Mouse (Mus musculus) macrophage (primary cell): Measurements from ENCODE around the gene Oxsm. TPM values are rescaled to one million over a fixed set of nuclear protein-coding genes. Genes with fewer than 3 reads are reported as not detected.
A peak's percentile ranks its signal among the peaks of the same experiment; 100 is the strongest.

Experiments used
- H3K27ac ChIP-seq: fragments of 350-480 bp; formaldehyde crosslinking; 2 replicates; pipeline ENCODE4 v1.9.0; 2021
- H3K36me3 ChIP-seq: fragments of 350-480 bp; formaldehyde crosslinking; 2 replicates; pipeline ENCODE4 v1.9.0; 2021; ENCODE audit errors: inconsistent target
- H3K4me3 ChIP-seq: fragments of 350-480 bp; formaldehyde crosslinking; 2 replicates; pipeline ENCODE4 v1.9.0; 2021; ENCODE audit errors: inconsistent target
- H3K79me2 ChIP-seq: fragments of 350-480 bp; formaldehyde crosslinking; 2 replicates; pipeline ENCODE4 v1.9.0; 2021; ENCODE audit errors: inconsistent target
- WGBS: methylation state at CpG from one replicate; pipeline ENCODE4 v1.1.7; 2026; ENCODE audit warnings: inconsistent platforms; ENCODE audit not compliant: missing documents; 5-methylcytosine and 5-hydroxymethylcytosine counted together
- polyA plus RNA-seq: library from polyadenylated mRNA; stranded (reverse); fragments of 250-400 nt; gene quantifications from 3 replicates; pipeline ENCODE4 v1.2.4, GENCODE M21; 2018; ENCODE audit warnings: inconsistent platforms

Oxsm gene
- polyA plus RNA-seq, 1 experiment from 2014 or later, result 15.5 TPM

DNA sequence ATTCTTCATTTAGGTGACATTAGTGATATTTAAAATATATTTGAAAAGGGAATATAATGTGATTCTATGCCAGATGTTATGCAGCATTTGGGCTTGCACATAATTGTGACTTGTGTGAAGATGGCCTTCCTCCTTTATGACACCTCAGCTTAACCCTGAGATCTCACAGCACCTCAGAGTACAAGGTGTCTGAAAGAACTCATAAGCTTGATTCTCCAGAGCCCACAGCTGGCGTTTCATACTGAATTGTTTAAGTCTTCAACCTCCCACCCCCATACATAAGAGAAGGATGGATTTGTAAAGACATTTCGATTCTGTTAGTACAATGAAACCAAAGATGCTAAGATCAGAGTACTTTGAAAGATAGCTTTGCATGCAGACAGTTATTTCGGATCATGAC, 491 bp upstream of the Oxsm start:
- H3K79me2 ChIP-seq, result peaks cover 47% of the 10 kb centered on the region; the same call in 1 of the 2 replicates
- WGBS, result 48% methylated on average over 3 of the region's 3 CpGs
- no peak overlapping the region for H3K27ac ChIP-seq
- 0 out of 2 replicates have a peak, but pooled peaks cover under 1% of the 10 kb centered on the region for H3K36me3 ChIP-seq
- H3K4me3 ChIP-seq, result peak overlapping the region; percentile 64

DNA sequence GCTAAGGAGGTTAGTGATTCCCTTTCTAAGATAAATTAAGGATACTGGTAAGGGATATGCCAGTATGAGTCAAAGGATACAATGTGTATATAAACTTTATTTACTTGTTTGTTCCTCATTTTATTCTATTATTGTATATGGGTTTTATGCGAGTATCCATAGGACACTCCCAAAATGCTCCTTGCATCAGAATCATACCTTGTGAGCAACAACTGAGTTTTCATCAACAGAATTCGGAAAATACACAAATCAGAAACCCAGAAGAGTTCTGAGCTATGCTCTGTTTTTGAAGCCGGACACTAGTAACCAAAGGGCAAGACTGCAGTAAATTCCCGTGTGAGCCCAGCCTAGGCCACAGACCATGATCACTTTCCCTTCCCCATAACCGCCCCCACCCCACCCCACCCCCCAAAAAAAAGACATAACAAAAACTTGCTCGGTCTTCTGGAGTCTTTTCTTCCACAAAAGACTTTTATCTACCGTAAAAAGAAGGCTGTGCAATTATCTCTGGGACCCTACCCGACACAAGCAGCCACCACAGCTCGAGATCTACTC, 928 bp downstream of the Oxsm start:
- 5% methylated on average over 9 of the region's 9 CpGs for WGBS
- peak overlapping the region; percentile 45 for H3K4me3 ChIP-seq
- H3K27ac ChIP-seq, result no peak overlapping the region
- peaks cover 41% of the 10 kb centered on the region; the same call in 1 of the 2 replicates for H3K79me2 ChIP-seq
- H3K36me3 ChIP-seq, result no peaks in the 10 kb centered on the region

DNA sequence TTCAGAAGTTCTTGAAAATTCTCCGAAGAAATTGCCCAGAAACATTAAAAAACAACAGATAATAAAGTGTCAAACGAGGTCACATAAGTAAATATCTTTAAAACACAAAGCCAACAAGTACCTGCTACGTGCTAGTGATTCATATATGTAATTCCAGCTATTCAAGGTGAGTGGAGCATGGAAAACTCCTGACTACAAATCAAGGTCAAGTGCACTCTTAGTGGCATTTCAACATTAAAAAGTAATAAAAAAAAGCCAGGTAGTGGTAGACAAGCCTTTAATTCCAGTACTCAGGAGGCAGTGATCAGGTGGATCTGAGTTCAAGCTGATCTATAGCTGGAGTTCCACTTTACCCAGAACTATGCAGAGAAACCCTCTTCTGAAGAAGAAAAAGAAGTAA, 1.5 kb downstream of the Oxsm start:
- Histone ChIP-seq H3K79me2 (peaks cover 36% of the 10 kb centered on the region; the same call in 1 of the 2 replicates), H3K4me3 (no peak overlapping the region; the same call in 1 of the 2 replicates), H3K27ac (no peak overlapping the region), H3K36me3 (no peaks in the 10 kb centered on the region)
- 88% methylated on average over 3 of the region's 3 CpGs for WGBS

DNA sequence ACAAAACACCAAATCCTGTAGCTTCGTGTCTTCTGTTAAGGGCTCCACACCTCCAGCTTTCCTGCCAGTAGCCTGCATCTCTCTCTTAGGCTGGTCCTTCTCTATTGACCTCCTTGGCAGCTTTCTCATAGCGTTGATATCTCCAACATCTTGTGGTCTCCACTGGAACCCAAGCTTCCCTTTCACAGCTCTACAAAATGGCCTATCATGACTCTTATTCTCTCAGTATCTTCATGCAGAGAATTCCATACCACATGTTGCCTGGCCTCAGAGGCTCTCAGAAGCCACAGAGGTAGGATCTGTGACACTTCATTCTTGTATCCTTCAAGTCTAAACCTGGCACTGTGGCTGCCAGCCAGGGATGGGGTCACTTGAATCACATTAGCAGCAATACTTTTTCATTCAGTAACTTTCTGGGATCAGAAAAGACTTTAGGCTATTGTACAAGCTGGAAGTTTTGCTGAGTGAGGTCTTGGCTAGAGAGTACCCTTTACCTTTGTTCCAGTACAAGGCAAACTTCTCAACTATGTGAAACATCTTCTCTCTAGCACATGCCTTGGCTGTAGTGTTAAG, 3.2 kb downstream of the Oxsm start:
- 81% methylated on average over 2 of the region's 2 CpGs for WGBS
- H3K36me3 ChIP-seq, result no peaks in the 10 kb centered on the region
- no peak overlapping the region for H3K4me3 ChIP-seq
- H3K27ac ChIP-seq, result no peak overlapping the region
- peaks cover 29% of the 10 kb centered on the region; the same call in 1 of the 2 replicates for H3K79me2 ChIP-seq

DNA sequence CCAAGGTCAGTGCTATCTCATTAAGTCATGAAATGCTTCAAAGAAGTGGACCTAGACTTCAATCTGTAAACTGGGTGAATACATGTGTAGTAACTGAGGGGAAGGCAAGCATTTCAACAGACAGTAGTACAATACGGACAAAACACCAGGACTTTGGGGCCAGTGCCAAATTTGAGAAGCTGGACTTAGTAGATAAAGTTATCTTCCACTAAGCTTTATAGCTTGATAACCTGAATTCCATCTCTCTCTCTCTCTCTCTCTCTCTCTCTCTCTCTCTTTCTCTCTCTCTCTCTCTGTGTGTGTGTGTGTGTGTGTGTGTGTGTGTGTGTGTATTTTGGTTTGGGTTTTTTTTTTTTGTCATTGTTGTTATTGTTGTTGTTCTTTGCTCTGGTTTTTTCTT, 4.5 kb downstream of the Oxsm start:
- Histone ChIP-seq H3K79me2 (peaks cover 16% of the 10 kb centered on the region; the same call in 1 of the 2 replicates), H3K4me3 (no peak overlapping the region), H3K36me3 (peaks cover 6% of the 10 kb centered on the region; the same call in 1 of the 2 replicates), H3K27ac (no peak overlapping the region)
- WGBS, result 83% methylated on average over 1 of the region's 1 CpGs

DNA sequence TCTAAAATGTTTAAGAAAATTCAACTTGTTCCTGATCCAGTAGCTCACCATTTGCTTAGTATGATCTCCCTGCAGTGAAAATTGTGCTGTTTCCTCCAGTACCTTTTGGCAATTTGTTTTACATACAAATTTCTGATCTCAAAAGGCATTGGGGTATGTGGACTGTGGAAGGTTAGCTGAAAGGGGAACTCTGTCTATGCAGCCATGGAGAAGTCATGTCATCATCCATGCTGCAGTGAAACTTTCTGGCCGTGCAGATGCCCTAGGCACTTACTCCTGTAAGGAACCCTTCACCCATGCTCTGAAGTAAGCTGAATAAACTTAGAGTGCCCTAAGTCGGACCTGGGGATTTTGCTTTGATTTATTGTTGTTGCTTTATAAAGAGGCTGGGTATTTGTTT, 5.2 kb downstream of the Oxsm start:
- Histone ChIP-seq H3K36me3 (peaks cover 6% of the 10 kb centered on the region; the same call in 1 of the 2 replicates), H3K27ac (peak overlapping the region; percentile 89), H3K4me3 (no peak overlapping the region), H3K79me2 (peaks cover 10% of the 10 kb centered on the region; the same call in 1 of the 2 replicates)
- 7% methylated on average over 2 of the region's 2 CpGs for WGBS

DNA sequence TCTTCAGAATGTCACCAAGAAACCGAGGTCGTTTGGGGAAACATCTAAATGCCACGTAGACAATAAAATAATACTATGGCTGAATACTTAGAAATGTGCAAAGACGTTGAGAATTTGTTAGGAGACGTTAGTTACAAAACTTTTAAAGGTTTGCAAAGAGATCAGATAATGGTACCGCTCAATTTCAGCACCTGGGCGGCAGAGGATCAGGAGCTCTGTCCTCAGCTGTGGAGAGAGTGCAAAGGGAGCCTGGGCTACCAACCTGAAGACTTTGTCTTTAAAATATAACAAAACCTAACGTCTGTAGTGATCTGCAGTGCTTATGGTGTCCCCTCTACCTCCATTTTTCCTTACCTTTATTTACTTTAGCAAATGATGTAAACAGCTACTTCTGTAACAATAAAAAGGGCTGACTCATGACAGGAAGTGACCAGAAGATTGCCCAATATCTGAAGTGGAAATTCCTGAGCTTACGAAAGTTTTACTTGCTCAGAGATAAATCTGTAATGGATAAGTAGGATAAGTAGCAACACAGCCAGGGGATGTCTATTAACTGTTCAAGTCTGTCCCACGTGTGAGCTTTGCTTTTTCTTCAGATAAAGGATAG, 5.9 kb downstream of the Oxsm start:
- Histone ChIP-seq H3K4me3 (peak overlapping the region; percentile 70), H3K79me2 (peaks cover 10% of the 10 kb centered on the region; the same call in 1 of the 2 replicates), H3K27ac (peak overlapping the region; percentile 89), H3K36me3 (peaks cover 6% of the 10 kb centered on the region; the same call in 1 of the 2 replicates)
- WGBS, result 2% methylated on average over 10 of the region's 10 CpGs

DNA sequence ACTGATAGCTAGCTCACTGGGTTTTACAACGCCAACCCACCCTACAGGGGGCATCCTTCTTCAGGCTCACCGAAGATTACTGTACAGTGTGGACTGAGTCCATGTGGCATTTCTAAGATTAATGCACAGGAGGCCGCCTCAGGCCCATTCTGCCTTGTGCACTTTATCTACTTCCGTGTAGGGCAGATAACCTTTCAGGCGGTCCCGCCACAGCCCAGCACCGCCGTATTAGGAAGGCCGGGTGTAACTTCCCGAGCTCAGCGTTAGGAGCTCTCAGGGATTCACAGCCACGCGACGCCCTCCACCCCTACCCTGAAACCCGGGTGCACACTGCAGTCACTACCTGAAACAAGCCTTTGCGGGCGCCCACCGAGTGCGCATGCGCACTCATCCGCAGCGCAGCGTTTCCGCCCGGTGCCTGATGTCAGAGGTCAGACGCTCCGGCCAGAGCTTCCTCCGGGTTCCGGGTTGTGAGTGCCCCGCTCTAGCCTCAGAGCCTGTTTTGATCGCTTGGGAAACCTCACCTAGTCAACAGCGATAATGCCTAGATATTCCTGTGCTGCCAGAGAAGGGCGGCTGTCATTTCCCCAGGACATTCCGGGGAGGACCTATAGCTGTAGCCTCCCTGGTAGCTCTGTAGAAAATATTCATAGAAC, 6.5 kb downstream of the Oxsm start:
- Histone ChIP-seq H3K4me3 (peak overlapping the region; percentile 70), H3K79me2 (peaks cover 10% of the 10 kb centered on the region; the same call in 1 of the 2 replicates), H3K36me3 (peaks cover 6% of the 10 kb centered on the region; the same call in 1 of the 2 replicates), H3K27ac (peak overlapping the region; percentile 89)
- 3% methylated on average over 34 of the region's 34 CpGs for WGBS

DNA sequence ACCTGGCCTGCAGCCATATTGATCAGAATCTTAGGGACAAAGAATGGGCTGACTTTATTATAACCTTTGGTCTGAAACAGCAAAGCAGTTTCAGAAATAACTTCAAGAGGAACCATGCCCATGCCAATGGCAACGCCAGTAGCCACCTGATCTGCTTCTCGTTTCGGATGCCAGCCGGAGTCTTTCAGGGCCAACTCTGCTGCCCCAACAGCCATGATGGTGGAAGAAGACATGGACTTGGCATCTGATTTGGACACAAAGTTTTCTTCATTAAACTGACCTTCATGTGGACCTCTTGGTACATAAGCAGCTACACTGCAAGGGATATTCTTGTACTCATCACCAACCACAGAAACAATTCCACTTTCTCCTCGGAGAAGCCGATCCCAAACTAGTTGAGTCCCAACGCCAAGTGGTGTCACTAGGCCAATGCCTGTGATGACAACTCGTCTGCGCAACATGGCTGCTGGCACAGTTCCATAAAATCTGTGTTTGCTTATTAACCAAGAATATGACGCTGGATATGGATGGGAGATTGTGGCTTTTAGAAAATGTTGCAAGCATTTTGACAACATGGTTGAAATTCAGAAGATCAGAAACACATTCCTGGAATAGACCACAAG, 7.3 kb downstream of the Oxsm start:
- Histone ChIP-seq H3K36me3 (peaks cover 6% of the 10 kb centered on the region; the same call in 1 of the 2 replicates), H3K4me3 (peak overlapping the region; percentile 70), H3K79me2 (peaks cover 10% of the 10 kb centered on the region; the same call in 1 of the 2 replicates), H3K27ac (peak overlapping the region; percentile 89)
- WGBS, result 100% methylated on average over 9 of the region's 10 CpGs

DNA sequence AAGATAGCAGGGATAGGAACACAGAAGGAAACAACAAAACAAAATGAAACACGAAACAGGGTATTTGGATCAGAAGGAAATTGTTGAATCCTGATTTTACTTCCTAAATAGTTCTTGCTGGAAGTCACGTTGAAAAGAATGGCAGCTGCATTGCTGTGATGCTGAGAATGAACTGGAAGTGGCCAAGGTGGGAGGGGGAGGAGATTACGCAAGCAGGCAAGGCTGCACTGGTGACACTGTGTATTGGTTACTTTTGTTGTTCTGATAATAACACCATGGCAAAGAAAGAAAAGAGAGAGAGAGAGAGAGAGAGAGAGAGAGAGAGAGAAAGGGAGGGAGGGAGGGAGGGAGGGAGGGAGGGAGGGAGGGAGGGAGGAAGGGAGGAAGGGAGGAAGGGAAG, 13.1 kb downstream of the Oxsm start:
- Histone ChIP-seq H3K79me2 (no peaks in the 10 kb centered on the region), H3K4me3 (no peak overlapping the region), H3K36me3 (peaks cover 6% of the 10 kb centered on the region; the same call in 1 of the 2 replicates), H3K27ac (no peak overlapping the region)
- 57% methylated on average over 2 of the region's 3 CpGs for WGBS

DNA sequence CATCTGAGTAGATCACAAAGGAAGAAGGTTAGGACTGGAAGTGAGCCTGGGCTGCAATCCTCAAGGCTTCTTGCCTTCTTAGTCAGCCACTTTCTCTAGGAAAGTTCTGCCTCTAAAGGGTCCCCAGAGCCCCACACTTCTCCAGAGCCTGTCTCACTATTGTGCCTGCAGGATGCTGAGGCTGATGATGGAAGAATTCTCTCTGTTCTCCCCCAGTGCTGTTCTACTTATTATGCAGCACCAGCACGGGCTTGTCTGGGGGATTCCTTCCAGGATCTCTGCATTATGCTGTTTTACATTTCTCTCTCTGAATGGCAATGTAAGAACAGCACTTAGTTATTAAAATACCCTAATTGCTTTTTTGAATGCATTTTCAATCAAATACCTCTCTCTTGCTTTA, 16.1 kb downstream of the Oxsm start:
- H3K36me3 ChIP-seq, result no peaks in the 10 kb centered on the region
- 80% methylated on average over 1 of the region's 1 CpGs for WGBS
- no peaks in the 10 kb centered on the region for H3K79me2 ChIP-seq
- H3K4me3 ChIP-seq, result no peak overlapping the region
- no peak overlapping the region for H3K27ac ChIP-seq

DNA sequence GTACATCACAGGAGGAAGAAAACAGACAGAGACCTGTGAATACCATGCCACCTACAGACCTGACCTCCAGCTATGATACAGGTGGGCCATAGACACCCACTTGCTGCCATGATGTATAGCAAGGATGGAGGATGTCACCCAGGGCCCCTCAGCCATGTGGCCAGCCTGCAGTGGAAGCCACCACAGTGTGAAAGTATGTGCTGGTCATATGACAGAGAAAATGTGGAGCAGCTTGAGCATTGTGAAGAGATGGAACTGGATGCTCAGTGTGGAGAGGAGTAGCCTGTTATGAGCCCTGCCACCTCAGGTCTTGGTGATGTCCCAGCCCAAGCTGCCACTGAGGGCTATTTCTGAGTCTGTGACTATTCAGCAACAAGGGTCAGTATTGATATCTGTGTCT, 19.0 kb downstream of the Oxsm start:
- Histone ChIP-seq H3K36me3 (no peaks in the 10 kb centered on the region), H3K27ac (no peak overlapping the region), H3K4me3 (no peak overlapping the region), H3K79me2 (no peaks in the 10 kb centered on the region)

DNA sequence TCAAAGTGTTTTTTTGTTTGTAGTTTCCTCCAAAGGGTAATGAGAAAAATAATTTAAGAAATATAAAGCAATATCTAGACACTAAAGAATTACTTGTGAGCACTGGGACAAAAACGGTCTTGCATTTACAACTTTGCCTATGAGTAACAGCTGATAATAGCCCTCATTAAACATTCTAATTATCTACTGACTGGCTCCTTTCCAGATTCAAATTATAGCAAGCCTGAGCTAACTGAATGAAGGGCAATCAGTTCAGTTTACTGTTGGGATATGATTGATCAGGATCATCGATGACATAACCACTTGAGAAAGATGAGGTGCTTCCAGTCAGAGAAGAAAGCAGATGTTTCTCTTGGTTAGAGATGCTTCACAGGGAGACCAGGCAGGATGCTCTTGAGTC, 20.2 kb downstream of the Oxsm start:
- H3K4me3 ChIP-seq, result no peak overlapping the region
- H3K79me2 ChIP-seq, result no peaks in the 10 kb centered on the region
- no peak overlapping the region for H3K27ac ChIP-seq
- WGBS, result 100% methylated on average over 2 of the region's 2 CpGs
- H3K36me3 ChIP-seq, result no peaks in the 10 kb centered on the region

DNA sequence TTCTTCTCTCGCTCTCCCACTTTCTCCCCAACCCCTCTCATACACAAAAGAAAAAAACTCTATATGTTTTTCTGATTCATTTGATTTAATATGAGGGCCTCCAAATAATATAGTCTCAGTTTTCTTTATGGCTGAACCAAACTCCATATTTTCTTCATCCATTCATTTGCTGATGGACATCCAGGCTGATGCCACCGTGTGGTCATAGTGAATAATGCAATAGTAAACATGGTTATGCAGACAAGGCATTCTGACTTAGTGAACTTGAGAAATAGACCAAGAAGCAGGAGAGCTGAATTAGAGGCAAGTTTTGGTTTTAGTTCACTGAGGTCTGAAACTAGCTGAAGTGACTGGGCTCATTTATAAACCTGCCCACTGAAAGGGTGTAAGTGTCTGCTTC, 30.6 kb downstream of the Oxsm start:
- H3K4me3 ChIP-seq, result no peak overlapping the region
- no peaks in the 10 kb centered on the region for H3K36me3 ChIP-seq
- H3K27ac ChIP-seq, result no peak overlapping the region
- no peaks in the 10 kb centered on the region for H3K79me2 ChIP-seq
- 67% methylated on average over 2 of the region's 2 CpGs for WGBS
